Mouse (Mus musculus): ENCODE results near the gene Pias4.

The Pias4 gene

GRCm38 (mm10) chr10:81168087-81168431 is 336 bp upstream of the Pias4 start:
- peak; percentile 69 for DNase-seq

GRCm38 (mm10) chr10:81165118-81165517 is 2.6 kb downstream of the Pias4 start:
- no peak for DNase-seq

- peak; percentile 62 for DNase-seq
These were observed 5.4 kb downstream of the Pias4 start for GRCm38 (mm10) chr10:81162318-81162652.

GRCm38 (mm10) chr10:81161602-81162317 is 6.0 kb downstream of the Pias4 start:
- DNase-seq, result no peak

- no peak for DNase-seq
These were observed 13.0 kb downstream of the Pias4 start for GRCm38 (mm10) chr10:81154736-81155135.

GRCm38 (mm10) chr10:81154313-81154712 is 13.4 kb downstream of the Pias4 start:
- no peak for DNase-seq

- DNase-seq, result no peak
These were observed 15.1 kb downstream of the Pias4 start for GRCm38 (mm10) chr10:81152609-81153008.

- no peak for DNase-seq
These were observed 16.5 kb downstream of the Pias4 start for GRCm38 (mm10) chr10:81151261-81151660.

- DNase-seq, result no peak
These were observed 21.4 kb downstream of the Pias4 start for GRCm38 (mm10) chr10:81146296-81146695.

GRCm38 (mm10) chr10:81145778-81146177 is 21.9 kb downstream of the Pias4 start:
- DNase-seq, result no peak

- DNase-seq, result no peak
These were observed 22.4 kb downstream of the Pias4 start for GRCm38 (mm10) chr10:81145307-81145706.

GRCm38 (mm10) chr10:81144667-81145066 is 23.1 kb downstream of the Pias4 start:
- DNase-seq, result no peak

- no peak for DNase-seq
These were observed 23.8 kb downstream of the Pias4 start for GRCm38 (mm10) chr10:81143845-81144437.

- DNase-seq, result no peak
These were observed 24.5 kb downstream of the Pias4 start for GRCm38 (mm10) chr10:81143157-81143633.

GRCm38 (mm10) chr10:81142551-81142981 is 25.2 kb downstream of the Pias4 start:
- no peak for DNase-seq

- DNase-seq, result no peak
These were observed 26.1 kb downstream of the Pias4 start for GRCm38 (mm10) chr10:81141455-81142210.

- DNase-seq, result peak; percentile 45
These were observed 26.8 kb downstream of the Pias4 start for GRCm38 (mm10) chr10:81140717-81141454.

- DNase-seq, result no peak
These were observed 27.7 kb downstream of the Pias4 start for GRCm38 (mm10) chr10:81140005-81140404.

GRCm38 (mm10) chr10:81139529-81139846 is 28.2 kb downstream of the Pias4 start:
- DNase-seq, result no peak

- no peak for DNase-seq
These were observed 28.7 kb downstream of the Pias4 start for GRCm38 (mm10) chr10:81138821-81139528.

GRCm38 (mm10) chr10:81138131-81138782 is 29.5 kb downstream of the Pias4 start:
- DNase-seq, result no peak

Data from thymus, postnatal 4 days (tissue).